Mouse (Mus musculus) cerebellum, postnatal 14 days (tissue): ENCODE data around the gene Hspd1.

Experiments
- DNase-seq, 2 experiments: peaks; one replicate each; pipeline ENCODE4 v3.0.0; 2021; ENCODE audit warnings: mixed read lengths in 2 of 2

Gene Hspd1

GRCm38 (mm10) chr1:55031026-55031779 lies 56.8 kb downstream of the Hspd1 start:
- no peak for DNase-seq

- DNase-seq: no peak
Observed at GRCm38 (mm10) chr1:55029446-55029845, 58.6 kb downstream of the Hspd1 start.

- no peak for DNase-seq
Observed at GRCm38 (mm10) chr1:55028512-55029249, 59.4 kb downstream of the Hspd1 start.

GRCm38 (mm10) chr1:55027966-55028365 lies 60.1 kb downstream of the Hspd1 start:
- DNase-seq: no peak
